Mouse (Mus musculus) ovary, adult 10 weeks (tissue): ENCODE data around the gene Rnf166. TPM values are rescaled to one million over a fixed set of nuclear protein-coding genes. Genes with fewer than 3 reads are reported as not detected.

Experiments used
- polyA plus RNA-seq: library from polyadenylated mRNA; stranded (reverse); fragments of 350-450 nt; fragmentation: Illumina TruSeq; extraction: RNeasy Lipid Tissue Mini Kit (QIAGEN cat#74804); gene quantifications from one replicate; pipeline ENCODE4 v1.2.3, GENCODE M21; 2014

The Rnf166 gene
- polyA plus RNA-seq = 22.0 TPM

DNA sequence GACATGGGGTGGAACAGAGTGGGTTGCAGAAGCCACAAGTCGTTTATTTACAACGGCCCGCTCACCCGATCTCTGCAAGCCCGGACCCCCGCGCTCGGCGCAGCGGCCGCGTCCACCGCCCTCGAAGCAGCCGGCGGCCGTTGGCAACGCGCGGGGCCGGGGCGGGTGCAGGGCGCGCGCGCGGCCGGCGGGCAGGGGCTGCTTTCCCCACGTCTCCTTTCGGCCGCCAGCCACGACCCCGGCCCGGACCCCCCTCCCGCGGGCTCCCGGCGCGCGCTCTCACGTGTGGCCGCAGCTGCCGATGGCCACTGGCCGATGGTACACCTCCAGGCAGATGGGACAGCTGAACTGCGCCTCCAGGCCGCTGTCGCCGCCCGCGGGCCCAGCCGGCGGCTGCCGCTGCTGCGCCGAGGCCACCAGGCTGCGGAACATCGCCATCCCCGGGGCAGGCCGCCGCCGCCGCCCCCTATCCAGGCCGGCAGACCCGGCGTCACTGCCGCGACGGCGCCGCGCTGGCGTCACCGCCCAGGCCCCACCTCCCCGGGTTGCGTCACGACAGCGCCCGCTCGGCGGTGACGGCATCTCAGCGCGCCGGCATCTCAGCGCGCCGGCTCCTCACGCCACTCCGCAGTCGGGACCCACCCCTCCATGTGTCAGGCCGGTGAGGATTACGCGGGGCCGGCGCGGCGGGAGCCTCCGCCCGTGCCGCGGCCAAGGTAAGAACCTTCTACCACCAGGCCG is at the start of gene Rnf166, which contains the start of gene Ctu2:
Rnf166 (minus strand) TSS at position 485 of the 741 bp plus-strand sequence.
Ctu2 (plus strand) TSS at position 564 of the 741 bp plus-strand sequence.

DNA sequence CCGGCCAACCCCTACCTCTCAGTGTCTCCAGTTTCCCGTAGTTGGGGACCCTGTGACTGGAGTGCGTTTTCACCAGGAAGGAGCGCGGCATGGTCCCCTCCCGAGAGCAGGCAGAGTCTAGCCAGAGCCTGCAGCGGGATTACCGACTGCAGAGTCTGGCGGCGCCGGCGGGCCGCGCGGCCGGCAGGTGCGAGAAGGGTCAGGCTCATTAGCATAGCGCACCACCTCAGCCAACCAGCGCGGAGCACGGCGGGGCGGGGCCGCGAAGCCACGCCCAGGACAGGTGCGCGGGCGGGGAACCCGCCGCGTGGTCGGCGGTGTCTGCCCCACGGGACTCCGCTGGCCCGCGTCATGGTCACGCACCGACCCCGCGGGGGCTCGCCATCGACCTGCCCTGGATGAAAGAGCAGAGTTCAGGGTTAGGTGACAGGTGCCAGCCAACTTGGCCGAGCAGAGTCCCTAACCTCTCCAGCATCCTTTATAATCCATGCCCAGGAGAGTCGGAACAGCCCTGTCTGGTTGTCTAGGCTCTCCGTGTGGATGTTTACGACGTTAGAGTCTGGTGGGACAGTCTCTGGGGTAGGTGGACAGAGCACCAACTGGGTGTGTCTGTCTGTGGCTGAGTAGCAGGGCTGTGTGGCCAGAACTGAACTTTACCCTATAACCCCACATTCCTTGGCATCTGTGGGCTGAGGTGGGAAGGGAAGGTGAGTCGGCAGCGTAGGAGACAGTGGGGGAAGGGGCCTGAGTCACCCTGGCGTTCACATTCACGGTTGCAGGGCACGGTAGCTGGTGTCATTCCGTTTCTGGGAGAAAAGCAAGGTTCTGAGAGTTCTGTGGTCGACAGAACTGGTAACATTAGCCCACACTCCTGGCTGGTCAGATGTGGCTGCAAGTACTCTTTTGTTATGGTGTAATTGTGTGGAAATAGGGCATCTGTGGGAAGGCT is 15.1 kb downstream of the Rnf166 start, which contains the start of gene Snai3:
Snai3 (minus strand) TSS at position 210 of the 949 bp plus-strand sequence.

DNA sequence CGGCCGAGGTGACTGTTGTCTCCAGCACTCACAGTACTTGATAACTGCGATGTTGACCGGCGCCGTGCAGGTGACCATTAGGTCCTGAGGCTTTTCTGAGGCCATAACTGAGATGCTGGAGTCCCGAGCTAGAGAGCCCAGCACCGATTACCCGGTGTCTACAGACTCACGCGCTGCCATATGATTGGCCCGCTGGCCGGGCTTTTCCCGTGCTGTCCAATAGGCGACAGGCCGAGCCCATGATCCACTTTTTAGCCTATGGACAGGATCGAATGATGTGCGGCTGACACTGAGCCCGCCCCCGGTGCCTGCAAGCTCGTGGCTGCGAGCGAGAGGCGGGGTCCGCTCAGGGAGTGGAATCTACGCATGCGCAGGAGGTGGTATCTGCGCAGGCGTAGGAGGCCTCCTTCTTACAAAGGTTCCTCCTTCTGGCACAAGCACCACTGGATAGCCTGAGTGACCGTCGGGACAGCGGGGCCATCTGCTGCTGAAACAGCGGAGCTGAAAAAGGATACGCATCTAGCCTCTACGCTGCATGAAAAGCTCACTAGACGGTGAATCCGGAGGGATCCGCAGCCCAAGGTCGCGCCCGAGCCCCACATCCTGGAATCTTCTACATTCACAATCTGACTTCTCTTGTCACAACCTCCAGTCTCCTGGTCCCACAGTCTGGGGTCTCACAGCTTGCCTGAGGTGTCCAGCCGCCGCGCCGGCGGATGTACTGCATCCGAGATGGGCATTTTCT is 32.4 kb downstream of the Rnf166 start, which contains the start of gene Mvd:
Mvd (minus strand) TSS at position 161 of the 745 bp plus-strand sequence.

DNA sequence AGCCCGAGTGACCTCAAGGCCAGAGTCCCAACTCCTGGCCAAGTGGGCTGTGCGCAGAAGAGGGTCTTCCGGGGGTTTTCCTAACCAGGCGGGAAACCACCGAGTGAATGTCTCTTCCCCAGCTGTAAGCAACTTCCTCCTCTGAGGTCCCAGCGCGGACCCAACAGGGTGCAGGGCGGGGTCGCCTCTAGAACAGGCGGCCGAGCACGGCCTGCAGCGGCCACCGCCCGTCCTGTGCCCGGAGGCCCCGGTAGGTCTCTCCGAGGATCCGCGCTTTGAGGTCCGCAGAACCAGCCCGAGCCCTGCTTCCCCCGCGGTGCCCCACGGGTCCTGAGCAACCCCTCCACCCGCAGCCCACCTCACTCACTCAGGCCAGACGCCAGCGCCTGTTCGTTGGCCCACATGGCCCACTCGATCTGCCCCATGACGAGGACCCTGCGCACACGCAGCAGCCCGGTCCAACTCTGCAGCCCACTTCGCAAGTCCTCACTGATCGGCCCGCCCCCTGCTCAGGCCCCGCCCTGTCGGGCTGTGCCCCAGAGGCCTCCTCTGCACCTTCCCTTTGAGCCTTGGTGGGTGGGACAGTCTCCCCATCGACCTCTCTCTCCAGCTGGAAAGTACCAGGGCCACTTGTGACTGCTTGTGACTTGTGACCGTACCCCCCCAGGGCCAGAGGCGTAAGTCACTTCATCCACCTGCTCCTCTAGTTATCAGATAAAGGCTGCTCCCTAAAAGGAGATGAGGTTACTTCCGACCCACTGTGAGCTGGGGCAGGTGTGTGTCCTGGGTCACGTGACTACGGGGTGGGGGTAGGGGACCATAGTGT is 43.2 kb downstream of the Rnf166 start, which contains the start of gene Cyba:
Cyba (minus strand) TSS at position 488 of the 826 bp plus-strand sequence.

DNA sequence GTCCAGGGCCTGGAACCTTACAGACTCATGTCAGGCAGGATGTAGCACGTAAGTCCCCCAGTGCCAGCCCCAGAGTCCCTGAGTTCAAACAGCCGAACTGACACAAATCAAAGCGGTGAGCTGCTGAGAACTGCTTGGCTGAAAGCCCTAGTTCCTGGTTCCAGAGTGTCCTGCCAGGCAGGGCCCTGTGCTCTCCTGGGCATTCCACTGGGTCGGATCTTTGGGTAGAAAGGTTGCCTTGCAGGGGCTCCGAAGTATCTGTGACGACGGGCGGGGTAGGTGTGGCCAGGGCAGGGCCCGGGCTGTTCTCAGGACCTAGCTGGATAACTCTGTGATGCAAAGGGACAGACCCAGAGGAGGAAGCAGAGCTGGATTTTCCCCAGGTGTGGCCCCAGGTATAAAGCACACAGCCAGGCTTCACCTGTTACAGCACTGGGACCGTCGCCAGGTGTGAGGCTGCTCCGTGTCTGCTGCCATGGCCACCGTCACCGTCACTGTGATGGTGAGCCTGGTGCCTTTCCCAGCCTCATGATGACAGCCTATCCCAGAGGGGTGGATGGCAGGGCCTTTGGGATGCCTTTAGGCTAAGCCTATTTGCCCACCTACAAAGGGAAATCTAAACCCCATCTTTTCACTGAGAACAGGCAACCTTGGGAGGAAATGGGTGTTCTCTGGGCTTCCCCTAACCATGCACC is 54.3 kb downstream of the Rnf166 start, which contains the start of gene Il17c:
Il17c (plus strand) TSS at position 645 of the 695 bp plus-strand sequence.

Other genes starting within 250 kb of the Rnf166 start
- not detected for gene Zfpm1, start 193.9 kb downstream of the Rnf166 start, polyA plus RNA-seq
- gene Trhr2, start 115.3 kb downstream of the Rnf166 start, polyA plus RNA-seq = not detected
- 14.5 TPM for gene Zc3h18, start 99.5 kb downstream of the Rnf166 start, polyA plus RNA-seq
- not detected for gene Il17c, start 54.0 kb downstream of the Rnf166 start, polyA plus RNA-seq
- gene Cyba, start 43.1 kb downstream of the Rnf166 start, polyA plus RNA-seq = not detected
- not detected for gene Mvd, start 32.6 kb downstream of the Rnf166 start, polyA plus RNA-seq
- not detected for gene Snai3, start 15.3 kb downstream of the Rnf166 start, polyA plus RNA-seq
- gene Ctu2, start 79 bp upstream of the Rnf166 start, polyA plus RNA-seq = not detected
- gene Piezo1, start 75.3 kb upstream of the Rnf166 start, polyA plus RNA-seq = 2.5 TPM
- gene Cdt1, start 92.0 kb upstream of the Rnf166 start, polyA plus RNA-seq = 1.8 TPM
- not detected for gene Aprt, start 100.8 kb upstream of the Rnf166 start, polyA plus RNA-seq
- 1.1 TPM for gene Galns, start 135.4 kb upstream of the Rnf166 start, polyA plus RNA-seq
- 2.9 TPM for gene Trappc2l, start 135.6 kb upstream of the Rnf166 start, polyA plus RNA-seq
- not detected for gene Pabpn1l, start 146.7 kb upstream of the Rnf166 start, polyA plus RNA-seq
- 5.8 TPM for gene Cbfa2t3, start 223.0 kb upstream of the Rnf166 start, polyA plus RNA-seq